Mouse (Mus musculus) stomach, embryonic 14.5 days (tissue): Measurements from ENCODE around the gene Rasd2. TPM values are rescaled to one million over a fixed set of nuclear protein-coding genes. Genes with fewer than 3 reads are reported as not detected.

Experiments
- ATAC-seq: fragments of 200-750 bp; cut with Nextera tagmentation; 2 replicates; pipeline ENCODE4 v1.8.0; 2017; ENCODE audit warnings: low read depth, moderate TSS enrichment; ENCODE audit not compliant: insufficient number of reproducible peaks, insufficient read depth, low FRiP score
- H3K27ac ChIP-seq: fragments of 300-500 bp; sonication (generic); 2 replicates; pipeline ENCODE4 v1.5.1; 2014; ENCODE audit warnings: mild to moderate bottlenecking, low read length, moderate library complexity, mixed read lengths
- H3K27me3 ChIP-seq: fragments of 300-500 bp; sonication (generic); 2 replicates; pipeline ENCODE4 v1.6.1; 2014; ENCODE audit warnings: low read length, control low read depth, mixed read lengths; ENCODE audit not compliant: control insufficient read depth, insufficient read depth
- H3K36me3 ChIP-seq: fragments of 300-500 bp; sonication (generic); 2 replicates; pipeline ENCODE4 v1.6.1; 2014; ENCODE audit warnings: mild to moderate bottlenecking, control low read depth, low read length, moderate library complexity, mixed read lengths; ENCODE audit not compliant: control insufficient read depth, insufficient read depth
- H3K4me1 ChIP-seq: fragments of 300-500 bp; sonication (generic); 2 replicates; pipeline ENCODE4 v1.6.1; 2014; ENCODE audit warnings: low read length, control low read depth, mixed read lengths; ENCODE audit not compliant: control insufficient read depth, insufficient read depth
- H3K4me2 ChIP-seq: fragments of 300-500 bp; sonication (generic); replicated peaks from 2 replicates; pipeline ENCODE4 v1.6.1; 2014; ENCODE audit warnings: low read depth, low read length, control low read depth
- H3K4me3 ChIP-seq: fragments of 300-500 bp; sonication (generic); 2 replicates; pipeline ENCODE4 v1.5.1; 2014; ENCODE audit warnings: low read depth, low read length, control low read depth
- H3K9ac ChIP-seq: fragments of 300-500 bp; sonication (generic); replicated peaks from 2 replicates; pipeline ENCODE4 v1.6.1; 2014; ENCODE audit warnings: low read depth, mild to moderate bottlenecking, control low read depth, low read length, moderate library complexity, mixed read lengths
- H3K9me3 ChIP-seq: fragments of 300-500 bp; sonication (generic); 2 replicates; pipeline ENCODE4 v1.6.1; 2016; ENCODE audit warnings: low read depth, low read length, control low read depth; ENCODE audit not compliant: control insufficient read depth
- WGBS: fragments of 180-500 bp; shearing (Covaris S2); extraction: QIAGEN DNeasy Blood & Tissue Kit; methylation state at CpG from one replicate; pipeline ENCODE4 v1.1.7; 2014; 5-methylcytosine and 5-hydroxymethylcytosine counted together
- polyA plus RNA-seq: library from polyadenylated mRNA; unstranded; fragments of >200 nt; fragmentation: Nextera tagmentation; extraction: Ambion mirVana; gene quantifications from 2 replicates; pipeline ENCODE4 v1.2.1, GENCODE M21; 2014

The Rasd2 gene
- polyA plus RNA-seq, 1 experiment from 2014 or later: 2.6 TPM

- no peak for ATAC-seq
- no peak overlapping the region for H3K4me3 ChIP-seq
- H3K27me3 ChIP-seq: no peaks in the 10 kb centered on the region
- H3K9me3 ChIP-seq: no peaks in the 10 kb centered on the region
- H3K4me1 ChIP-seq: no peaks in the 10 kb centered on the region
- 67% methylated on average over 5 of the region's 5 CpGs for WGBS
- H3K36me3 ChIP-seq: no peaks in the 10 kb centered on the region
- H3K4me2 ChIP-seq: no peak overlapping the region
- H3K9ac ChIP-seq: no peak overlapping the region
- H3K27ac ChIP-seq: no peak overlapping the region
These were observed 14.6 kb upstream of the Rasd2 start for GRCm38 (mm10) chr8:75198988-75199765.

GRCm38 (mm10) chr8:75199914-75200313 is 13.8 kb upstream of the Rasd2 start:
- H3K4me2 ChIP-seq: no peak overlapping the region
- 57% methylated on average over 1 of the region's 1 CpGs for WGBS
- no peaks in the 10 kb centered on the region for H3K9me3 ChIP-seq
- H3K4me1 ChIP-seq: no peaks in the 10 kb centered on the region
- no peak overlapping the region for H3K4me3 ChIP-seq
- no peaks in the 10 kb centered on the region for H3K27me3 ChIP-seq
- no peak overlapping the region for H3K9ac ChIP-seq
- no peak for ATAC-seq
- H3K27ac ChIP-seq: no peak overlapping the region
- H3K36me3 ChIP-seq: no peaks in the 10 kb centered on the region

DNA sequence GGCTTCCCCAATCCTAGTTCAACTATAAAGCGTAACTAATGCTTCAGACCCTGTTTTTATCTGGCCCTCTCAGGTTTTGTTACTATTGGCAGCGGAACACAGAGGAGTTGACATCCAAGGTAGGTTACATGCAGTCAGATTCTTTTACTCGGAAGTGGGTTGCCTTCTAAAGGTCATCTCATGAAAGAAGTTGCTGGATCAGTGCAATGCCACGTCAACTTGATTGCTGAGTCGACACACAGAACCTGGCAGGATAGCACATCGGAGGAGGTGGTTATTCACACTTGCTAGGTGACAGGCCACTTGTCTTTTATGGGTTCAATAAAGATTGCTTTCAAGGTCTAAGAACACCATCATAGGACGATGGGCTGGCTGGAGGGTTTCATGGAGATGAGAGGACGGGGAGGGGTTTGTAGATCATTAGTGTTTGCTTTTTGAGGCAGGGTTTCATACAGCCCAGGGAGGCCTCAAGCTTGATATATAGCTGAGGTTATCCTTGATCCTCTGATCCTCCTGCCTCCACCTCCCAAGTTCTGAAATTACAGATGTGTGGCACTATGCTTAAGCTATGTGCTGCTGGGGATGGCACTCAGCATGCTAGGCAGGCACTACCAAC is 11.6 kb upstream of the Rasd2 start:
- Histone ChIP-seq H3K27me3 (no peaks in the 10 kb centered on the region), H3K4me2 (no peak overlapping the region), H3K9ac (no peak overlapping the region), H3K27ac (no peak overlapping the region), H3K36me3 (no peaks in the 10 kb centered on the region), H3K9me3 (no peaks in the 10 kb centered on the region), H3K4me3 (no peak overlapping the region), H3K4me1 (no peaks in the 10 kb centered on the region)
- ATAC-seq: no peak
- 81% methylated on average over 8 of the region's 8 CpGs for WGBS

DNA sequence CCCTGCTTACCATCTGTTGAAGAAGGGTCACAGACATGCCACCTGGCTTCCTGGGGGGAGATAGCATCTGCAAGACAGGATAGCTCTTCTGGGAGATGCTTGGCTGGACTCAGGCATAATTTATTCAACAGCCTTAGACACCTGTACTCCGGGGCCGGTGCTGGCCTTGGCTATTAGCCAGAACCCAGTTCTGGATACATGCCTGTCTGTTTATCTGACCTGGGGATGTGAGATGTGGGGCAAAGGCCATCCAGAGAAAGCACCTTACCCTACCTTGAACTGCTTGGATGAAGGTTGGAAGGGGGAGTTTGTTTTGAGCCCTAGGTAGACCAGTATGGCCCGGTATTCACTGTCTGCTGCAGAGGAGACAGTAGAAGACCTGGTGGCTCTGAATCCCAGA is 10.8 kb upstream of the Rasd2 start:
- WGBS: 75% methylated on average over 3 of the region's 3 CpGs
- no peak for ATAC-seq

GRCm38 (mm10) chr8:75203420-75203819 is 10.3 kb upstream of the Rasd2 start:
- no peaks in the 10 kb centered on the region for H3K9me3 ChIP-seq
- no peak overlapping the region for H3K27ac ChIP-seq
- no peak overlapping the region for H3K4me3 ChIP-seq
- no peak overlapping the region for H3K9ac ChIP-seq
- H3K27me3 ChIP-seq: no peaks in the 10 kb centered on the region
- no peak for ATAC-seq
- no peak overlapping the region for H3K4me2 ChIP-seq
- 86% methylated on average over 2 of the region's 2 CpGs for WGBS
- H3K36me3 ChIP-seq: no peaks in the 10 kb centered on the region
- no peaks in the 10 kb centered on the region for H3K4me1 ChIP-seq

More for the DNA sequence above, 10.8 kb upstream of the Rasd2 start:
- Histone ChIP-seq H3K36me3 (no peaks in the 10 kb centered on the region), H3K4me2 (no peak overlapping the region), H3K4me1 (no peaks in the 10 kb centered on the region), H3K27ac (no peak overlapping the region), H3K9me3 (no peaks in the 10 kb centered on the region), H3K4me3 (no peak overlapping the region), H3K9ac (no peak overlapping the region), H3K27me3 (no peaks in the 10 kb centered on the region)

GRCm38 (mm10) chr8:75204190-75204868 is 9.4 kb upstream of the Rasd2 start:
- Histone ChIP-seq H3K27me3 (no peaks in the 10 kb centered on the region), H3K9ac (no peak overlapping the region), H3K4me3 (no peak overlapping the region), H3K4me2 (no peak overlapping the region), H3K9me3 (no peaks in the 10 kb centered on the region), H3K36me3 (no peaks in the 10 kb centered on the region), H3K4me1 (no peaks in the 10 kb centered on the region), H3K27ac (no peak overlapping the region)
- no peak for ATAC-seq
- WGBS: 83% methylated on average over 13 of the region's 13 CpGs

GRCm38 (mm10) chr8:75211461-75211860 is 2.3 kb upstream of the Rasd2 start:
- no peak overlapping the region for H3K27ac ChIP-seq
- peaks cover 7% of the 10 kb centered on the region; the same call in 1 of the 2 replicates for H3K4me1 ChIP-seq
- peaks cover 24% of the 10 kb centered on the region; the same call in 1 of the 2 replicates for H3K27me3 ChIP-seq
- no peak overlapping the region for H3K4me2 ChIP-seq
- no peaks in the 10 kb centered on the region for H3K9me3 ChIP-seq
- ATAC-seq: no peak
- no peaks in the 10 kb centered on the region for H3K36me3 ChIP-seq
- no peak overlapping the region for H3K4me3 ChIP-seq
- WGBS: 53% methylated on average over 3 of the region's 3 CpGs
- H3K9ac ChIP-seq: no peak overlapping the region

- peaks cover 24% of the 10 kb centered on the region; the same call in 1 of the 2 replicates for H3K27me3 ChIP-seq
- H3K4me2 ChIP-seq: peak overlapping the region; percentile 94
- H3K4me1 ChIP-seq: peaks cover 7% of the 10 kb centered on the region; the same call in 1 of the 2 replicates
- WGBS: under 1% methylated on average over 56 of the region's 63 CpGs
- H3K4me3 ChIP-seq: peak overlapping the region; percentile 45
- H3K9me3 ChIP-seq: no peaks in the 10 kb centered on the region
- peak; percentile 90 for ATAC-seq
- no peaks in the 10 kb centered on the region for H3K36me3 ChIP-seq
- no peak overlapping the region for H3K27ac ChIP-seq
- H3K9ac ChIP-seq: no peak overlapping the region; the same call in 1 of the 2 replicates
These were observed 975 bp upstream of the Rasd2 start for GRCm38 (mm10) chr8:75212631-75213306.
